Mouse (Mus musculus) liver, adult (tissue): ENCODE measurements around the gene Atp6v1b1.

Source experiments
- GATA4 ChIP-seq: IDR thresholded peaks from 2 replicates; pipeline ENCODE4 v1.6.1; 2014; ENCODE audit warnings: mild to moderate bottlenecking, low read length; ENCODE audit not compliant: insufficient replicate concordance

Gene Atp6v1b1

DNA sequence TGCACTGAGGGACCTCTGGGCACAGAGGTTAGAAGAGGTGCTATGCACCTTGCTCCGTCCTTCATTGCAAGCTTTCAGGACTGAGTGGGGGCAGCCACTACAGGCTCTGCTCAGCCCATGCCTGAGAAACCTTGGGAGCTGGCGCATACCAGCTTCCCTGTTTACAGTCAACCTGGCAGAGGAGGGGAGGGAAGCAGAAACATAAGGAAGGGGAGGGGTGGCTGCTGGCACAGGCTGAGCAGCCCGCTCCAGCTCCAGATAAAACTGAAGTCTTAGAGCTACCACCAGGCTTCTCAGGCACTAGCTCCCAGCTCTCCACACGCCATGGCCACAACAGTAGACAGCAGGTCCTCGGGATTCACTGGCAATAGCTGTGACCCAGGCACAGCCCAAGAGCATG lies at the start of gene Atp6v1b1:
Gene Atp6v1b1, plus strand, starts transcription at position 230 of the 400 bp plus-strand sequence.
- no peak for TF ChIP-seq GATA4

DNA sequence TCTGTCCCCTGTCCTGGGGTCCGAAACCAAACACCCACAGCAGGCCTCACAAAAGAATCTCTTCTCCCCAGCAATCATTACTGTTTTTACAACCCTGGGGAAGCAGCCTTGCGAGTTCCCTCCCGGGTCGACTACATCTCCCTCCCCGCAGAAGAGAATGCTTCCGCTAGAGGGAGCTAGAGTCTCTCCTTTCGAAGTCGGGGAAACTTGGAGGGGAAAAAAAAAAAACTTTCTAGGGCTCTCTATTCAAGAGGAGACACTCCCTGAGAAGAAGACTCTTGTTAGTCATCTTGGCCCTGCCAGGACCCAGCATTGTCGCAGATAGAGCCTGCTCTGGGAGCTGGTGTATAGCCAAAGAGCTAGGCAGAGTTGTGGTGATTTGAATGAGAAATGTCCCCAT lies 49.0 kb upstream of the Atp6v1b1 start:
- TF ChIP-seq GATA4, result no peak

- no peak for TF ChIP-seq GATA4
These were observed 47.1 kb upstream of the Atp6v1b1 start for GRCm38 (mm10) chr6:83695731-83696130.

DNA sequence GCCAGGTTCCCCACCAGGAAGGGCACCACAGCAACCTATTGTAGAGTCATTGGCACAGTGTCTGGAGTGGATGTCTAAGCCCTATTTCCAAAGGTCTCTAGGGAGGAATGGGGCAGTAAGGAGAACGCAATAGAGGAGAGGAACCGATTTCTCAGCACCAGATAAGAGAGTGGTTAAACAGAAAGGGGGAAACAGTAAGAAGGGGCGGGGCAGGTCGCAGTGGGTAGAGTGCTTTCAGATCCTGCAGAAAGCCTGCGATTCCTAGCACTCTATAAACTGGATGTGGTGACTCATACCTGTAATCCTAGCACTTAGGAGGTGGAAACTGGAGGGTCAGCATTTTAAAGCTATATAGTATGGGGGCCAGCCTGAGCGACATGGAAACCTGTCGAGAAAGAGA lies 46.1 kb upstream of the Atp6v1b1 start:
- TF ChIP-seq GATA4, result no peak

- no peak for TF ChIP-seq GATA4
These were observed 44.9 kb upstream of the Atp6v1b1 start for GRCm38 (mm10) chr6:83697932-83698331.

DNA sequence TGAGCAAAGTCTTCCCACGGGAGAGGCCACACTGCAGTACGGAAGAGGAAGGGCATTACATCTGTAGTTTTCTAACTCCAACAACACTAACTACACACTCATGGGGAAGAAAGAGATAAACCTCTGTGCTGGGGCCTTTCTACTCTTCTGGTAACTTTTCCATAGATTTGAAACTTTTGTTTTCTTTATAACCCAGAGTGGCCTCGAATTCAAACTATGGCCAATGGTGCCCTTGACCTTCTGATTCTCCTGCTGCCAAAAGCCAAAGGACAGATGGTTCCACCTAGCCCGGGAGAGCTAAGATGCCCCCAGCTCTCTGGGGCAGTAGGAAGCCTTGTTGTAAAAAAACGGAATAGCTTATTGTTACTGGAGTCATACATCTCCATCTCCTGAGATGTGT lies 42.8 kb upstream of the Atp6v1b1 start:
- TF ChIP-seq GATA4, result no peak

DNA sequence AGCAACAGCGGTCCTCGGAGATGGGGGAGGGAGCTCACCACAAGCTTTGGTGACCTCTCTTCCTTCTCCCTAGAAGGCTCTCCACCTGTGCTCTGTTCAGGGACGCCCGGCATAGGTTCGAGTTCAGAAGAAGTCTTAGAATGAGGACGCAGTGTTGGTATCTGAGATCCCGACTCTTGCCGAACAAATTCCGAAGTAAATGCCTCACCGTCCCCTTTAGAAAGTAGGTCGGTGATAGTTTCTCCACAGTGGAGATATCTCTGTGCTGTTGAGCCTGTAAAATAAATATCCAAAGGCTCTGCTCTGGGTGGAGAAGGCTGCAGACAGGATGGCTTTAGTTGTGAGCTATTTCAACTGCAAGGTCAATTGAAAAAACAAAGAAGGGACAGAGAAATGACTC lies 41.8 kb upstream of the Atp6v1b1 start:
- no peak for TF ChIP-seq GATA4

DNA sequence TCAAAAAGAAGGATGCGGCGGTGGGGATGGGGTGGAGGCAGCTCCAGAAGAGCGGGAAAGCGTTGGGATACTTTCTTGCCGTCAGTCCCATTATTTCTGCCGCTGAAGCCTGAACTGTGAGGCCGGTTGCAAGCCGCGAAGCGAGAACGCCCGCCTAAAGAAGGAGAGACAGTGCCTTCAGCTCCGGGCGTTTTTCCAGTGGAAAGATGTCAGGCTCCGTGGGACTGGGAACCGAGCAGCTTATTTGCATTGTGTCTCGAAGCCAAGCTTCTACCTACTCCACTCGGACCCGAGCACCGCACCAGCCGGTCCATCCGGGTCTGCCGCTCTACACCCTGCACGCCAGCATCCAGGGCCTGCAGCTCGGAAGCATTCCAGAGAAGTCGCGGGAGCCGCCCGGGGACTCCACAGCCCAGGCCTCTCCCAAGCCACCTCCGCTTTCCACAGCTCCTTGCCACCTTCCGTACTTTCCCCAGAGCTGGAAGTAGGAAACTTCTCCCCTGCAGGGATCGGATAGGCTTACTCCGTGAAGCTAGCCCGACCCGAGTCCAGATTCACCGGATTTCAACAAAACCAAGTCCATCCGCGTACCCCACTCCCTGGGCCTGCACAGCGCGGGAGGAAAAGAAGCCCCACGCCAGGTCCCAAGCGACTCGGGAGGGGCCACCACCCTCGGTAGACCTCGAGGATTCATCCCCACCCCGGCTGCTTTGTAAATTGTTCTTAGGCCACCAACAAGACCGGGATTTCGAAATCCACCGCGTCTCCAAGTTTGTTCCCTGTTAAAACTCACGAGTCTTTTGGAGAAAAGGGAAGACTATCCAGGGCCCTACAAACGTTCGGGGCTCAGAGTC lies 40.4 kb upstream of the Atp6v1b1 start:
- no peak for TF ChIP-seq GATA4

GRCm38 (mm10) chr6:83703000-83703721 lies 39.6 kb upstream of the Atp6v1b1 start:
- no peak for TF ChIP-seq GATA4

- no peak for TF ChIP-seq GATA4
These were observed 39.1 kb upstream of the Atp6v1b1 start for GRCm38 (mm10) chr6:83703722-83704078.

GRCm38 (mm10) chr6:83704294-83704693 lies 38.5 kb upstream of the Atp6v1b1 start:
- TF ChIP-seq GATA4, result no peak

- no peak for TF ChIP-seq GATA4
These were observed 38.1 kb upstream of the Atp6v1b1 start for GRCm38 (mm10) chr6:83704701-83705100.

GRCm38 (mm10) chr6:83707738-83708510 lies 34.9 kb upstream of the Atp6v1b1 start:
- TF ChIP-seq GATA4, result no peak

- no peak for TF ChIP-seq GATA4
These were observed 32.3 kb upstream of the Atp6v1b1 start for GRCm38 (mm10) chr6:83710361-83711066.

- no peak for TF ChIP-seq GATA4
These were observed 31.6 kb upstream of the Atp6v1b1 start, which contains the start of gene Vax2 for GRCm38 (mm10) chr6:83711067-83711675. Gene Vax2, plus strand, starts transcription at chr6:83711264.
